Mouse (Mus musculus) ES-Bruce4 (cell line): ENCODE results near the gene Tmem147. TPM values are rescaled to one million over a fixed set of nuclear protein-coding genes. Genes with fewer than 3 reads are reported as not detected.
"Not testable (repeated sequence)": the region's sequence is repeated elsewhere in the genome, so short reads cannot be mapped to it uniquely, and the experiment has no call there.

Experiments
- H3K27ac ChIP-seq: 2 replicates; pipeline ENCODE4 v1.5.1; 2012; ENCODE audit warnings: low read length, inconsistent platforms; ENCODE audit not compliant: insufficient read depth
- H3K27me3 ChIP-seq: 2 replicates; pipeline ENCODE4 v1.6.1; 2012; ENCODE audit warnings: mild to moderate bottlenecking, low read length, inconsistent platforms; ENCODE audit not compliant: control insufficient read depth, poor library complexity, insufficient read depth, severe bottlenecking
- H3K36me3 ChIP-seq: 2 replicates; pipeline ENCODE4 v1.6.1; 2012; ENCODE audit warnings: inconsistent platforms, mild to moderate bottlenecking, low read length, moderate library complexity; ENCODE audit not compliant: control insufficient read depth, poor library complexity, insufficient read depth, severe bottlenecking
- H3K4me1 ChIP-seq: one replicate; pipeline ENCODE4 v1.8.1; 2011; ENCODE audit warnings: low read length; ENCODE audit not compliant: control insufficient read depth, insufficient read depth
- H3K4me3 ChIP-seq: 2 replicates; pipeline ENCODE4 v1.5.1; 2011; ENCODE audit warnings: low read depth, mild to moderate bottlenecking, low read length
- H3K9ac ChIP-seq: 2 replicates; pipeline ENCODE4 v1.6.1; 2012; ENCODE audit warnings: low read depth, mild to moderate bottlenecking, inconsistent platforms; ENCODE audit not compliant: poor library complexity, severe bottlenecking
- H3K9me3 ChIP-seq: replicated peaks from 2 replicates; pipeline ENCODE4 v1.6.1; 2012; ENCODE audit warnings: mild to moderate bottlenecking, low read length, inconsistent platforms; ENCODE audit not compliant: control insufficient read depth, poor library complexity, insufficient read depth, severe bottlenecking
- CTCF ChIP-seq: IDR thresholded peaks from one replicate; pipeline ENCODE4 v1.8.1; 2011; ENCODE audit warnings: low read depth, low read length
- EP300 ChIP-seq: IDR thresholded peaks from 2 replicates; pipeline ENCODE4 v1.6.1; 2011; ENCODE audit warnings: low read depth, low read length; ENCODE audit not compliant: insufficient read depth
- POLR2A ChIP-seq: IDR thresholded peaks from one replicate; pipeline ENCODE4 v1.8.1; 2011; ENCODE audit warnings: low read length; ENCODE audit not compliant: insufficient read depth
- polyA plus RNA-seq: library from polyadenylated mRNA; stranded (reverse); fragments of >200 nt; gene quantifications from 2 replicates; pipeline ENCODE4 v1.2.4, GENCODE M21; 2011; ENCODE audit warnings: low read depth; ENCODE audit not compliant: missing spikeins, insufficient read depth, insufficient read length

Gene Tmem147
- polyA plus RNA-seq, 1 experiment: 66.7 TPM

DNA sequence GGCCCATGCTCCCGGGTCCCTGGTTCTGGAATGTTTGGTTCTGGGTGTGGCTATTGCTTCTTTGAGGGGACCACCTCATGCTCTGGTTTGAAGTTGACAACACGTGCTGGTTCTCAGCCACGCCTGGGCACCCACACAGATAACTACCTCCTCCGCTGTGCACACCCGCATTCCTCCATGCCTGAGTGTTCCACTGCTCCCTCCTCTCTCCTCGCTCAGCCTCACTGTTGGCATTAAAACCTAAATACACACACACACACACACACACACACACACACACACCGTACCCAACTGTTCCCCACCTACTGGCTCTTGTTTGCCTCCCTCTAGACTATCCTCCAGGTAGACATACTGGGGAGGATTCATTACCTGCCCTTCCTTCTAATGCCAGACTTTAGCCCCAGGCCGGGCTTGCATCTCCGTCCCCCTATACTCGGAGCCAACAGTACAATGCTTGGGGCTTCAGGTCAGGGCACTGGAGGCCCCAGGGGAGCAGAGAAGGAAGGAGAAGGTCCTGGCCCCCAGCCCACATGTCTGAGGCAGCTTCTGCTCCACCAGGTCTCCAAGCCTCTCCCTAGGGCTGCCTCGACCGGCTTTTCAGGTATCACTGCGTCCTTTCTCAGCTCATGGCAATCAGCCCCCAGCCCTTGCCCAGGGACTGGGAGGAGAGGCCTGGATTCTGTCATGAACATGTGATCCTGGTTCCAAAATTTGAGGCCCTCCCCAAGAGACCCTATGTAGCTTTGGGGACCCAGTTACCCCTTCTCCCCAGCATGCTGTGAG, 20.7 kb upstream of the Tmem147 start:
- H3K9ac ChIP-seq: no peak overlapping the region
- peaks cover 2% of the 10 kb centered on the region for H3K4me1 ChIP-seq
- no peak overlapping the region for H3K4me3 ChIP-seq
- TF ChIP-seq POLR2A: no peak
- no peak for TF ChIP-seq EP300
- no peak for TF ChIP-seq CTCF
- H3K27ac ChIP-seq: no peak overlapping the region
- H3K9me3 ChIP-seq: no peaks in the 10 kb centered on the region
- no peaks in the 10 kb centered on the region for H3K27me3 ChIP-seq
- H3K36me3 ChIP-seq: no peaks in the 10 kb centered on the region

DNA sequence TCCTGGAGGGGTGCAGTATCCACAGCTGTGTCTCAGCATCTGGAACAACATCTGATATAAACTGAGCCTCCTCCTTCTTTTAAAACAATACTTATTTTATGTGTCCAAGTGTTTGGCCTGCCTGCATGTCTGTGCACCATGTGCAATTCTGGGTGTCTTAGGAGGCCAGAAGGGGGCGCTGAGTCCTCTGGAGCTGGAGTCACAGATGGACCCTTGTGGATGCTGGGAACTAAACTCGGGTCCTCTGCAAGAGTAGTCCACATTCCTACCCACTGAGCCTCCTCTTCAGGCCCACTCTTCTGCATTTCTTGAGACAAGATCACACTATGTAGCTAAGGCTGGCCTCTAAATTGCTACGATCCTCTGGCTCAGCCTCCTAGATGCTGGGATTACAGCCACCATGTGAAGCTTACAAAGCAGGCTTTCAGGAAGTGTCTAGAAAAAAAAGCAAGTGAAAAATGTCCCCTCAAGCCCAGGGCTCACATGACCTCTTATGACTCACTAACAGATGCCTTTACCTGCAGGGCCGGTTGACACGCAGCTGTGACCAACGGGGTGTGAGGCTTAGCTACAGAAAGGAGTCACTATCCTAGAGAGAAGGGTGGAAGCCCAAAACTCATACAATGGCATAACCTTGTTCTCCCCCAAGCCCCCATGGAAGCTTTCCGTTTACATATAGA, 18.3 kb upstream of the Tmem147 start:
- Histone ChIP-seq H3K9me3 (no peaks in the 10 kb centered on the region), H3K27me3 (no peaks in the 10 kb centered on the region), H3K4me3 (no peak overlapping the region), H3K27ac (no peak overlapping the region), H3K9ac (no peak overlapping the region), H3K36me3 (no peaks in the 10 kb centered on the region), H3K4me1 (peaks cover 2% of the 10 kb centered on the region)
- TF ChIP-seq EP300 (no peak), CTCF (peak; percentile 72), POLR2A (no peak)

DNA sequence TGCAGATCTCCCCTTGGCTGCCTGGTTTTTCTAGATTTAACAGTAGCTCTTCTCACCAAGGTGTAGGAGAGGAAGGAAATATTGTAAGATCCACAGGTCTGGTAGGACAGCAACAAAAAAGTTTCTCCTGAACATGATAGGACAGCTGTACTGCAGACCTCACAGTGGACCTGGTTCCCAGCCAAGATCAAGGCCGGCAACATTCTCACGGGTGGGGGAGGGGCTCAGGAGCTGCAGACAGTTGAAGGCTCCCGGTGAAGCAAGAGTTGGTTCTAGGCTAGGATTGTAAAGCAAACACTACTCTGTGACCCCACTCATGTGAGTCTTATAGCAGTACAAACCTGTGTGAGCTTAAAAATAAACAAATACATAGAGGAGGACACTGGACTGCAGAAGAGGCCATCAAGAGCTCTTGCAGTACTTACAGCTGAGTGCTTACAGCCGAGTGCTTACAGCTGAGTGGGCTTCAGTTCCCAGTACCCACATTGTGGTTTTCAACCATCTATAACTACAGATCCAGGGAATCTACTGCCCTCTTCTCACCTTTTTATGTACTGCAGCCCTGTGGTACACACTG, 14.8 kb upstream of the Tmem147 start:
- Histone ChIP-seq H3K9me3 (no peaks in the 10 kb centered on the region), H3K4me3 (no peak overlapping the region), H3K27me3 (no peaks in the 10 kb centered on the region), H3K4me1 (peaks cover 2% of the 10 kb centered on the region), H3K9ac (no peak overlapping the region), H3K36me3 (no peaks in the 10 kb centered on the region), H3K27ac (no peak overlapping the region)
- TF ChIP-seq CTCF (no peak), EP300 (no peak), POLR2A (no peak)

DNA sequence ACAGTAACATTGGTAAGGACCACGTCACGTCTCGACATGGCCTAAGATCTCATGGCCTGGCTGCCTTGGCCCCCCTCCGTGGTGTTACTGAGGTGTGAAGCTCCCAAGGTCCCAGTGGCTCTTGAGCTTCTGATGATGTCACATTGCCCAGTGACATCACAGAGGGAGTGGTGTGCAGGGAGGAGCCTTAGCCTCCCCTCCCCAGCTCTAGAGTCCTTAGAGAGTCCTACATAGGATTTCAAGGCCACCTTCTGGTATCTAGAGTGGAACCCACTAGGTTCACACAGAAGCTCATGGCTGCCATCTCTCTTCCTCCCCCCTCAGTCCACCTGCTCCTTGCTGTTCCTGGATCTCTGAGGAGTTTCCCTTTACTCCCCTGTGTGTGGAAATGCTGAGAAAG, 14.3 kb upstream of the Tmem147 start, which contains the start of gene Gapdhs:
Gapdhs (minus strand) TSS at position 65 of the 400 bp plus-strand sequence.
- not testable (repeated sequence) for H3K4me1 ChIP-seq, H3K27ac ChIP-seq, H3K9me3 ChIP-seq, H3K4me3 ChIP-seq, H3K36me3 ChIP-seq, H3K9ac ChIP-seq, H3K27me3 ChIP-seq

DNA sequence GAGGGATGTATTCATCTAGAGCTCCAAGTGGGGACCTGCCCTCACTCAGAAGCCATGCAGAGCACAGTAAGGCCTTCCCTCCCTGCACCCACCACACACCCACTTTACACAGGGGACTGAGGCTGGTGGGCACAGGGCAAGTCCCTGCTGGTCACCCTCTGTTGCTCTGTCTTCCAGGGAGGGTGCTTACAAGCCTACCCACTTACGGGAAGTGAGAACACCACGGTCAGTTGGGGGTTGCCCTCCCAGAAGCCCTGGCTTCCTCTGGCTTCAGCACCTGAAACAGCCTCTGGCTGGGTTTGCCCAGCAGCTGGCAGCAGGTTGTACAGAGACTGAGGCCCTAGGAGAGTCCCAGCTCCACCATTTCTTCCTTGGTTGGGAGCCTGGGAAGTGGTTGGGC, 13.2 kb upstream of the Tmem147 start:
- not testable (repeated sequence) for H3K27me3 ChIP-seq, H3K9ac ChIP-seq, H3K27ac ChIP-seq, H3K36me3 ChIP-seq, H3K9me3 ChIP-seq, H3K4me1 ChIP-seq, H3K4me3 ChIP-seq

DNA sequence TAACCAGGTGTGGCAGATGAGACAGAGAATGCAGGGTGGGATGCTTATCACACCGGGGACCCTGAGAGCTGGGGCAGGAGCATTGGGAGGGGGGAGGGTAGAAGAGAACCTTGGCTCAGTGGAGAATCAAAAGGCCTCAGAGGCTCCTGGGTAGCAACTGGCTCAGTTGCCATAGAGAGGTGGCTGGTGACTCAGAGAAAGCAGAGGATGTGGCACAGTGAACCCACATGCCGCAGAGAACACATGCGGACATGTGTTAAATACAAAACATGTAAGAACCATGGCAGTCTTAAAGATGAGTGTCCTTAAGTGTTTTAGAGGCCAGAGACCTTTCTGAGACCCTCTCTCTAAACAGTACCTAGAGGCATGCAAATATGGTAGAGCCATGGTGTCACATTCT, 6.9 kb upstream of the Tmem147 start:
- H3K9me3 ChIP-seq: no peaks in the 10 kb centered on the region
- H3K27ac ChIP-seq: no peak overlapping the region
- no peaks in the 10 kb centered on the region for H3K27me3 ChIP-seq
- H3K4me3 ChIP-seq: no peak overlapping the region
- H3K4me1 ChIP-seq: no peaks in the 10 kb centered on the region
- TF ChIP-seq POLR2A (no peak), CTCF (no peak), EP300 (no peak)
- no peak overlapping the region for H3K9ac ChIP-seq
- no peaks in the 10 kb centered on the region for H3K36me3 ChIP-seq

DNA sequence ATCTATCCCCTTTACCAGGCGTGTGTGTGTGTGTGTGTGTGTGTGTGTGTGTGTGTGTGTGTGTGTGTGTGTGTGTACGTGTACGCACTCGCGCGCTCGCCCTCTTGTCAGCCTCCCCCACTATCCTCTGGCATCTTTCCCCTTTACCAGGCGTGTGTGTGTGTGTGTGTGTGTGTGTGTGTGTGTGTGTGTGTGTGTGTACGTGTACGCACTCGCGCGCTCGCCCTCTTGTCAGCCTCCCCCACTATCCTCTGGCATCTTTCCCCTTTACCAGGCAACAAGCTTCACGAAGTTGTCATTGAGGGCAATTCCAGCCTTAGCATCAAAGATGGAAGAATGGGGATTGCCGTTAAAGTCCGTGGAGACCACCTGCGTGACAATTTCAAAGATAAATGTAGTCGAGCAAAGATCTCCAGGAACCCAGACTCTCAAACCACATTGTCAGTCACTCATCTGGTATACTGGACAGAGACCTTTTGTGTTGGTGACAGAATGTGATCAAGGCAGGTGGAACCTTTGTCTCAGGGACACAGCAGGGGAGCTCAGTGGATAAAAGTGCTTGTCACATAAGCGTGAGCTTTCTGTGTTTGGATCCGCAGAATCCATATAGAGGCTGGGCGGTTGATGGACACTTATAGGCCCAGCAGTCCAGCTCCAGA, 853 bp upstream of the Tmem147 start:
- H3K4me3 ChIP-seq: peak overlapping the region; percentile 83
- H3K36me3 ChIP-seq, H3K27me3 ChIP-seq, H3K9me3 ChIP-seq, H3K4me1 ChIP-seq: not testable (repeated sequence)
- H3K27ac ChIP-seq: peak overlapping the region; percentile 52
- H3K9ac ChIP-seq: peak overlapping the region; percentile 71
